Mouse (Mus musculus) cerebellum, postnatal 14 days (tissue): ENCODE results near the gene Dock9.

Experiments used
- DNase-seq, 2 experiments: peaks; one replicate each; pipeline ENCODE4 v3.0.0; 2021; ENCODE audit warnings: mixed read lengths in 2 of 2

Dock9 gene

DNA sequence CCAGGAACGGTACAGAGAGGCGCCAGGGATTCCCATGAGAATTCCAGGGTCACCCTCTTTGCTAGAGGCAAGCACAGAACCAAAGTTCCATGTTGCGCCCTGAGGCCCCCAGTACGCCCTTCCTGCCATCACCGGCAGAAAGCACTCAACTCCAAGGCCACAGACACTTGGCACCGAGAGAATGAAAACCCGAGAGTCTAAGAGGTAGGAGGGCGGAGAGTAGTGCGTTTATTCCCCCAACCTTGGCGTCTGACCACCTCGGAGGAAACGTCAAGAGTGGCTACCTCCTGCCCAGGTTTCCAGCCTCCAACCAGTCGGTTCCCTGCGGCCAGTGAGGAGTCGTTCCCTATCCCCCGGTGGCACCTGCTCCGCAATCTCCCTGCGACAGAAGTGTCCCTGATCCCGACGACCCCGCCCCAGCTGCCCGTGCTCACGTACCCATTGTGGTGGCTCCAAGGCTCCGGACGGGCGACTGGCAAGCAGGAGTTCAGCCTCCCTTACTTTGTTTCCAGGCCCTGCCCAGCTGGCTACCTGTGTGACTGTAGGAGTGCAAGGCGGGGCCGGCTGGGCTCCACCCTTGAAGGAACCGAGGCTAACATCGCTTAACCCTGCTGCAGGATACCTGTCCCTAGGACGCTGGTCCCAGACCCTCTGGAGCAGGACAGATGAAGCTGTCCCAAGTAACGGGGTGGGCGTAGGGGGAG lies 292.7 kb downstream of the Dock9 start, which contains the start of gene Slc15a1:
TSS of gene Slc15a1 (minus strand) at position 472 of the 704 bp plus-strand sequence.
- DNase-seq = no peak

DNA sequence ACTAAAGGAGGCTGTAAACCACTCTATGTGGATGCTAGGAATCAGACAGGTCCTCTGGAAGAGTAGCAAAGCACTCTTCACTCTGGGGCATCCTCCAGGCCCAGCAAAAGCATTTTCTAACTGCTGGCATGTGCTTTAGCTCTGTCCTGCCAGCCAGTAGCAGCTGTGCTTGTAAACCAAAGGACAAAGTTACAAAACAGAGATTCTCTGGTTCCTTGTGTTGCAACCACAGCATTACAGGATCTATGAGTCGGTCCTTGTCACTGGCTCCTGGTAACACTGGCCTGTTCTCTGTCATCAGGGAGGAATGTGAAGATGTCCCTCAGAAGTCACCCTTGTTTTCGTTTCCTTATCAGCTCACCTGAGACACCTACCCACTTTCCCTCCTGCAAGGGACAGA lies 297.1 kb downstream of the Dock9 start:
- no peak for DNase-seq

- no peak for DNase-seq
These were observed 297.9 kb downstream of the Dock9 start for GRCm38 (mm10) chr14:121499769-121500168.

- DNase-seq = no peak
These were observed 299.8 kb downstream of the Dock9 start for GRCm38 (mm10) chr14:121497800-121498199.

- DNase-seq = peak; percentile 33 to 64
These were observed 301.9 kb downstream of the Dock9 start for GRCm38 (mm10) chr14:121495741-121496140.

GRCm38 (mm10) chr14:121495120-121495519 lies 302.5 kb downstream of the Dock9 start:
- DNase-seq = no peak

GRCm38 (mm10) chr14:121494238-121494637 lies 303.4 kb downstream of the Dock9 start:
- DNase-seq = no peak

- no peak for DNase-seq
These were observed 303.9 kb downstream of the Dock9 start for GRCm38 (mm10) chr14:121493712-121494111.

DNA sequence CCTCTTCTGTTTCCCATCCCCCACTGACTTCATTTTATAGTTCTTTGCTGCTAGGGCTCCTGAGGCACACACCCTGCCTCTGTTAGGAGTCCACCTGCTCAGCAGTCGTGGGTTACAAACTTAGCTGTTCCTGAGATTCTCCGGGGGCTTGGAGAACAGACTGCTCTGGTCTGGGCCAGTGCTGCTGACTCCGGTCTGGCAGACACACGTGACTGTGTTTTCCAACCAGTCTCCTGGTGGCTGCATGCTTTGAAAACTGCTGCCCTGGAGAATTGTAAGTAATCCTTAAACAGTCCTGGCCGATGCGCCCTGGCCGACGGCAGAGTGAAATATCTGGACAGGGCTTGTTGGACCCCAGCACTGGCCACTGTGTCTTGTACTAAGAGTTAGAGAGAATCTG lies 305.3 kb downstream of the Dock9 start:
- DNase-seq = peak in 1 of 2 experiments; percentile 6
